Mouse (Mus musculus): ENCODE measurements at regions not wholly inside any gene's neighbourhood (a gene's known extent, or its start where the extent isn't known, plus 50 kb on each side); places are given as distances from the start of the nearest gene placed in this dataset.

DNA sequence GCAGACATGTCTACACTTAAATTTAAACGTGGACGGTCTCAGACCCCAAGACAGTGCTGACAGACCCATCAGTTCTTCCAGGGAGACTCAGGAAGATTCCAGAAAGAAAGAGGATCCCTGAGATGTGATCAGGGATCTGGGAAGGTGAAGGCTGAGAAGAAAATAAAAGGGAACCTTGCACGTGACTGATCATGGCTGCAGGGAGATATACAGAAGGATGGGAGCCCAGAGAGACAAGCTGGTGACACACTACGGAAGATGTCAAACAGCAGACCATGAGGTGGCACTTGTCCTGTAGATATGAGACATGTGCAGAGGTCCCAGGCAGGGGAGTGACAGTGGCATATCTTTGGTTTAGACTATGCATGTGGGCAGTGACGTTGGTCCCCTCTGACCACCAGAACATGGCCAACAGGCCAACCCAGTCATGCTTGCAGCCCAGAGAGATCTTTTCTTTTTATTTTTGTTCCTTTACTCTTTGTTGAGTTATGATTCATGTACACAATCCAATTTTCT is 231.5 kb downstream of the Rplp1 start:
- no peak for ATAC-seq (replicated peaks; ENCODE audit: low FRiP score, poor library complexity, severe bottlenecking)

DNA sequence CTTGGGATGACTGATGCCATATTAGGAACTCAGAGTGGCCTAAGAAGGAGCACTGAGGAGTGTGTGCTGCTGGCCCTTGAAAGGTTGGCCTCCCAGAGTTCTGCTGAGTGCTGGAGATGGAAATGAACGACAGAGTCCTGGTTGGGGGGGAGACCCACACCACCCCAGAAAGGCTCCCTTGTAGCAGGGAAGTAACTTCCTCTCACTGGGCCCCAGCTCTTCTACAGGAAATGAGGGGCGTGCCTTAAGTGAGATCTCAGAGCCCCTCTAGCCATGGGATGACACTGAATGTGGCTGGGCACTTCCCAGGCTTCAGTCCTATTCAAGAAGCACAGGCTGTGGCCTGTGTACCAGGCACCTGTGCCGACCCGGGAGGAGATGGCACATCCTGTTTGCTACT is 232.0 kb downstream of the Rplp1 start:
- no peak for ATAC-seq (replicated peaks; ENCODE audit: low FRiP score, poor library complexity, severe bottlenecking)

DNA sequence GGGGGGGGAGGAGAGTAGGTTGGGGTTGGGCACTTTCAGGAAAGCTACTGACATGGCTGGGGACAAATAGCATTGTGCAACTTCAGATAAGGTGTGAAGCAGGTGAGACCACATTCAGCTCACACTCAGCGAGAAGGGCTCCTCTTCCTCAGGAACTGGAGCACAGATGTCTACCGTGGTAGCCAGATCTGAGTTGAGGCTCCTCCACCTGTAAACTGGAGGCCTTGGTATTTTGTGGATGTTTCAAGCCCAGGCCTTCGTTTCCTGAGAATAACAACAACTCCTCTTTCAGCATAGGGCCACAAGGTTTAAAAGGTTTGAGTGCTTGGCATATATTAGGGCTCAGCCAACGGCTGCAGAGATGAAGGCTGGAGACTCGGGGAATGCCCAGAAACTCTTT is 232.9 kb downstream of the Rplp1 start:
- no peak for ATAC-seq (replicated peaks; ENCODE audit: low FRiP score, poor library complexity, severe bottlenecking)

DNA sequence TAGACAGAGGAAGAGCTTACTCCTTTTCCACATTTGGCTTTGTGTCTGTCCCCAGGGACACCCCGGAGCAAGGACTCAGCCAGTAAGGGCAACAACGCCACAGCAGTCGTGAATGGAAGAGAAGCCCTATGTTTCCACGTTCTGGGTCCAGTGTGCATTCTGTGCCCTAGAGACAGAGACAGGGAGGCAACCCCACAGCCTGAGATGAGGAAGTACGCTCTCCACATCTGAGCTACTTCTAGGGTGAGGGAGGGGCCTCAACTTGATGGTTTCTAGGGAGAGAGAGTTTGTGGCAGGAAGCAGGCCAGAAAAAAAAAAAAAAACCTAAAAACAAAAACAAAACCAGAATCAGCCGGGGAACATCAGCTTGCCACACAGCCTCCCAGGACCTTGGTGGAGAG is 233.4 kb downstream of the Rplp1 start:
- ATAC-seq (replicated peaks; ENCODE audit: low FRiP score, poor library complexity, severe bottlenecking): no peak

DNA sequence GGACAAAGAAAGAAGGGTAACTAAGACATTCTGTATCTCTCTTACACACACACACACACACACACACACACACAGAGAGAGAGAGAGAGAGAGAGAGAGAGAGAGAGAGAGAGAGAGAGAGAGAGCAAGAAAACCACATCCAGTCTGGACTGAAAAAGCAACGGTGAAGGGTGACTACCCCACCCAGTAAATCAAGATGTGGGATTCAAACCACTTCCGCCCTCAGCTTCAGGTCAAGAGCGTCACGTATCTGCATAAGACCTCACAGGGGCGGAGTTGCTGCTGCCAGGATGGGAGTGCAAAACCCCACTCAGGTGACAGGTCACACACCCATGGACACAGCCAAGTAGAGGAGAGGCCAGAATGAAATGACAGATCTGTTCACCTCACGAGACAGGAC is 234.7 kb downstream of the Rplp1 start:
- ATAC-seq (replicated peaks; ENCODE audit: low FRiP score, poor library complexity, severe bottlenecking): no peak

DNA sequence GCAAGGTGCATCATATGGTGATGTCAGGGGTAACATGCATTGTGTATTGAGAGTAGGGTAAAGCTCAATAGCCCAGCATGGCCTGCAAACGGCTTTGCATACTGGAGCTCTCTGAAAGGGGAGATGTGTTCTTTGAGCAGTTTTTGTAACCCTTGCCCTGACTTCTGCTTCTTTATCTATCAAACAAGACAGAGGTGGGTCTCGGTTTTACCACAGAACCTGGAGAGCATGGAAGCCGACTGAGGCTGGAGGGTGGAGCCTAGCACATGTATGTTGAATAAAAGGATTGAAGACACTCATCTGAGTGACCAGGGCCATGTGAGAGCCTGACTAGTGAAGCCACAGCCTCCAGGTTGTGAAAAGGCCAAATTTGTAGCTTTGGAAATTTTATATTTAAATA is 236.7 kb downstream of the Rplp1 start:
- no peak for ATAC-seq (replicated peaks; ENCODE audit: low FRiP score, poor library complexity, severe bottlenecking)

DNA sequence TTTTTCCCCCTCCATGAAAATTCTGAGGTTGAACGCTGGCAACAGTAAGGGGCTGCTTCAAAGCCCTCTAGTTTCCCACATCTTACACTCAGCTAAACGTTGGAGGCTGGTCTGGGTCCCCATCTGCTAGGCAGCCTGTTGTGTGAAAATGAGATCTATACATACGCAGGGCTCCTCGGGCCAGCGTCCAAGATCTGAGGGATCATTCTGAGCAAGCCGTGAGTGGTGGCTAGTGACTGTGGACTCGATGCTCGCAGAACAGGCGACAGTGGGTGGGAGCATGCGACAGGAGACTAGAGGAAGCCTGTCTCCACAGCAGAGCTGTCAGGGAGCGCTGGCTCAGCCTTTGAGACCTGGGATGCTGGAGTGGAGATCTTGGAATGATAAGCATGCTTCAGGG is 237.3 kb downstream of the Rplp1 start:
- ATAC-seq (replicated peaks; ENCODE audit: low FRiP score, poor library complexity, severe bottlenecking): no peak

DNA sequence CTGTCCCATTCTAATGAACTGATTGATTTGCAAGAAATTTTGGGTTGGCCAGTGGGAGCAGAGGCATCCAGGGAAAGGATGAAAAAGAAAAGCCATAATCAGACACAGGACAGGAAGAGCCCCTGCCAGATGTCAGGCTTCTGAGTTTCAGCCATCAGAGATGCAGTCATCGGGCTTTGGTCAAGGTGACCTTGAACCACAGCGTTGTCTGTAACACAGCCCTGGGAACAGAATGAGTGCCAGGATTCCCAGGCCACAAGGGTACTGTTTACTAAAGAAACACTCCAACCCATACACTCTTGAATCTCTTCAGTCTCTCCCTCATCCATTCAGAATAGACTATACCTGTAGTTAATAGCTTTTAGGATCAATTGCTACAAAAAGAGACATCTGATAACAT is 239.0 kb downstream of the Rplp1 start:
- no peak for ATAC-seq (replicated peaks; ENCODE audit: low FRiP score, poor library complexity, severe bottlenecking)

DNA sequence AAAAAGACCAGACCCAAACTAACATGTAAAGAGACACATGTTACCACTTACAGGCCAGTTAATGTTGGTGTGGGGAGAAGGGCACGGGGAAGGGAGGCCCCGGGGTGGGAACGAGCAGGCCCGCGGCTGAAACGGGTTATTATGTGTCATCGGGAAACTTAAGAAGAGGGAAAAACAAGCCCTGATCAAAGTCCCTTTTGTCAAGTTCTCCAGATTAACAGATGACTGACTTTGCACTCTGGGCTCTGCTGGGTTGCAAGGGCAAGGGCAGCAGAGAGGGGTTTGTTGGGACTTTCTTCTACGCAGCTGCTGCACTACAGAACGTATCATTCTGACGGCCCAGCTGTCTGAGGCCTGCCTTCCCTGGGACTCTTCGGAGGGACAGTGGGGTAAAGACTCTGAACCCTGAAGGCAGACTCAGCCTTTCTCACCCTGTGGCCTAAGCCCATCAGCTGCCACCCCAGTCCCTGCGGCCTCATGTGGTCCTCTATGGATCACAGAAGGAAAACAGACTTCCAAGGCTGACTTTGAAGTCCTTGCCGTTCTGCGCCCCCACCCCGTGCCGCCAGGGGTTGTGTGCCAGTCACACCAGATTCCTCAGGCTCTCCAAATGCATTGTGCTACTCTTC is 240.7 kb downstream of the Rplp1 start:
- no peak for ATAC-seq (replicated peaks; ENCODE audit: low FRiP score, poor library complexity, severe bottlenecking)

DNA sequence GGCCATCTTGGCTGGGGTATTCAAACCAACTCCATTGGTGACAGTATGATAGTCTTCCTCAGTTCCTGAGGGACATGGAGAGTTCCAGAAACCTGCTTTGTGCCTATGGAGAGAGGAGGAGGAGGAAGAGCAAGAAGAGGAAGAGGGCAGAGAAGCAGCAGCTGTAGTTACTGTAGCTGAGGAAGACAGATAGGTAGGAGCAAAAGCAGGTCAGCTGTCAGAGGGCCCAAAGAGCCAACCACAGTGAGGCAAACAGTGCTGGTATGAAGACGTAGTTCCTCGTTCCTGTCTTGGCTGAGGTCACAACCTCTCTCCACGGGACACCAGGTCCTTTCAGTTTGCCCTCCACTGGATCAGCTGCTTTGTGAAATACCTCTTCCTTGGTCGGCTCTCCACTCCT is 243.4 kb downstream of the Rplp1 start:
- ATAC-seq (replicated peaks; ENCODE audit: low FRiP score, poor library complexity, severe bottlenecking): no peak

DNA sequence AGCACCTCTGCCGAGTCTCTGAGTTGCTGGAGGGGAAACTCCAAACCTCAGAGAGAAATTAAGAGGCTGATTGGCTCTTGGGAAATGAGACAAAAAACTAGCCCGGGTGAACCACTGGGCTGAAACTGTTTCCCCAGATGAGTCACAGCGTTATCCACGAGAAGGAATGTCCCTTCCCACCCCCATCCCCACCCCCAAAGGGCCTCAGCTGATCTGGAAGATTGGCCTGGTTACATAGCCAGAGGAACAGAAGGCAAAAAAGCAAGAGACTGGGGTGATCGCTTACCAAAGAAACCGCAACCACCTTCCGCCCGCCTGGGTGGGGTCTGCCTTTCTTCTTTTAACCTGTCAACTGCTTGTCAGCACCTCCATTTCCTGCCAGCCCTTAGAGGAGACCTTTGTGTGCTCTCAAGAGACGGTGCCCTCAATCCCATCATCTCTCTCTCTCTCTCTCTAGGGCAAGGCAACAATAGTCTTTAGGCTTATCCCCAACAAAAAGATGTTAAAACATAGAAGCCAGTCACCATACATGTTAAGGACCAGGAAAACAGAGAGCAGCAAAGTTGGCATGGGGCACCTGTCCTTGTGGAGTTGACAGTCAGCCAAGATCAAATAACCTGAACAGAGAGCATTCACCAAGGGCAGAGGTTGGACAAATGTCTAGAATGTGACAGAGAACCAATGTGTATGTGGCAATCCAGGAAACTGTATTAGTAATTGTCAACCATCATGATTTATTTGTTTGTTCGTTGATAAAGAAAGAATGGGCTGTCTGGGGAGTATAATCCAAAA is 244.4 kb downstream of the Rplp1 start:
- ATAC-seq (replicated peaks; ENCODE audit: low FRiP score, poor library complexity, severe bottlenecking): no peak

DNA sequence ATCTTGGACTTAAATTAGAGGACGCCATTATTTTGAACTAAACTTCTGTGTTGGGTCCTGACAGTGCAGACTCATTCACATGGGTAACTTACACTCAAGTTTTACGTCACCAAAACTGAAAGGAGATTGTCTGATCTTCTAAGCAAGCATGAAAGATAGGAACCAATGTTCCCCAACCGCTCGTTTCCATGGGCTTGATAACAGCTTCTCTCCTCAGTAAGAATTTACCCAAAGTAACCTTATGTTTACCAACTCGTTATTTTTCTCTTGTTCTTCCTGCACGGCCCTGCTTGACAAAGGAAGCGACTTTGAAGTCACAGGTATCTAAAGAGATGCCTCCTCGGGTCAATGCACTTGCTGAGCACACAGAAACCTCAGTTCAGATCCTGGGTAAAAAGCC is 245.6 kb downstream of the Rplp1 start:
- no peak for ATAC-seq (replicated peaks; ENCODE audit: low FRiP score, poor library complexity, severe bottlenecking)

DNA sequence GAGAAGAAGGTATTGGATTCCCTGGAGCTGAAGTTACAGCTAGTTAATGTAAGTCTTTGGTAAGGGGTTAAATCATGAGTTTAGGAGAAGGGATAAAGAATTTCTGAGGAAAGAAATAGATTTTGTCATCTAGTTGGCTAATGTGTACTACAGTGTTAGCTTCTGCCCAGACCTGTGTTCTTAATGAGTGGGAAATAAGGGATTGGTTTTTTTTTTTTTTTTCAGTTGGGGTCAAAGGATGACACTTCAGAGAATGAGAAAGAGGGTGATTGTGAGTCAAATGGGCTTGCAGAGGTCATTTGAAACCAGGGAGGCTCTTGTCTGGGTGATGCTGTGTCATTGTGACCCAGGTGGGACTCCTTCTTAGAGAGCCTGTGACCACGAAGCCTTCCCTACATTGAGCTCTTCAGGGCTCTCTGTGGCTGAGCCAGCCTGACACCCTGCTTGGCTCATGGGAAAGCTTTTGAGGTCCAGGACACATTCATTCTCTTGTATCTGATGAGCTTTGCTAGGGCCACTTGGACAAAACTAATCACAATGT is 246.1 kb downstream of the Rplp1 start:
- no peak for ATAC-seq (replicated peaks; ENCODE audit: low FRiP score, poor library complexity, severe bottlenecking)

DNA sequence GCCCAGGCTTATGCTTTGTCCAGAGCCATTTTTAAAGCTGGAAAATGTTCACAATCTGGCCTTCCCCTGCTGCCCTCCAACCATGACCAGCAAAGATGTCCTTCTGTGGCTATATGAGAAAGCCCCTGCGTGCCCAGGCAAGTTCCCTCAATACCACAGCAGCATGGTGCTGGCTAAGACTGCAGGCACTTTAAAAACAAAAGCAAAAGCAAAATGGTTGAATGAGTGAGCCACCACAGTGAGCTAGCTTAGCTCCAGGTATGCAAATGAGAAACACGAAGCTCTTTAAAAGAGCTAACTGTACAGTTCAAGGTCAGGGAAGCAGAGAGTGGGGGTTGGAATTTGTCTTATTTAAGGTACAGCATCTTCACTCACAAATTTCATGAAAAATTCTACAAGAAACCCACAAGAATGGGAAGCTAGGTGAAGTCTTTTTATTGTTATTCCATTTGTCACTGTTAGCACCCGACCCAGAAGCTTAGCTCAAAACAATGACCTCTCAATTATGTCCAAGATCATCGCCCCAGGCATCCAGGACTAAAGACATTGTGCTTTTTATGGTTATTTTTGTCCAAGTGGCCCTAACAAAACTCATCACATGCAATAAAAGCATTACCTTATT is 246.8 kb downstream of the Rplp1 start:
- ATAC-seq (replicated peaks; ENCODE audit: low FRiP score, poor library complexity, severe bottlenecking): no peak

DNA sequence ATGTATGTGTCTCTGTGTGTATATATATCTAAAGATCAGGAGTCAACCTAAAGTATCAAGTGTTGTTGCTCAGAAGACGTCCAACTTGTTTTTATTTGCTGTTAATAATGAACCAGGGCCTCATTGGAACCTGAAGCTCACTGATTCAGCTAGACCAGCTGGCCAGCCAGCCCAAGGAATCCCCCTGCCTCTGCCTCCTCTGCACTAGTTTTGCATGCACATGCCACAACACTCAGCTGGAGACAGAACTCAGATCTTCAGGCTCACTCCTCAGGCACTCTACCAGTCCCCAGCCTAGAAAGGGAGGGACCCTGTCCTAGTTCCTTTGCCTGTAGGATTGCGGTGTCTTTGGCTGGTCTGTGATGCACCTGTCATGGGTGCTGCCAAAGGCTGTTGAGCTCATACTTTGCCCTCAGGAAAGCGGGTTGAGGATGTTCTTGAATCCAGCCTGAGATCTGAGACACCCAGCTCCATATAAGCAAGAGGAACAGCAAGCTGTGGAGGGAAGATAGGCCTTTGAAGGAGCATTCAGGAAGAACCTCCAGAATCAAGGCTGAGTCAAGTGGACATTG is 247.5 kb downstream of the Rplp1 start:
- no peak for ATAC-seq (replicated peaks; ENCODE audit: low FRiP score, poor library complexity, severe bottlenecking)

DNA sequence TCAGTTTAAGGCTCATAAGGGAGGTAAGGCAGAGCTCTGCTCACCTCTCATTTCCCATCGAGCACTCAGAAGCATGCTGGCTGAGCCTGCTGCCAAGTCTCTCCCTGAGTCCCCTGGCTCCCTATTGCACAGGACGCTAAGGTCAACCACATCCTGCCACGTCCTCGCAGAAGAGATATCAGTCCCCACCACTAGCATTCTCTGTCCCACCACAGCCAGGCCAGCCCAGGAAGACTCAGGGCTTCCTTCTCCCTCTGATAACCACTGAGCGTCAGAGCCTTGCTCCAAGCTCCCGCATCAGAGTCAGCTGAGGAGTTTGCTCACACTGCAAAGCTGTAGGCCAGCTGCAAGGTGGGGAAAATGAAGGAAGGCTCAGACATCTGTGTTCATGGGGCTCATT is 248.2 kb downstream of the Rplp1 start:
- ATAC-seq (replicated peaks; ENCODE audit: low FRiP score, poor library complexity, severe bottlenecking): no peak

DNA sequence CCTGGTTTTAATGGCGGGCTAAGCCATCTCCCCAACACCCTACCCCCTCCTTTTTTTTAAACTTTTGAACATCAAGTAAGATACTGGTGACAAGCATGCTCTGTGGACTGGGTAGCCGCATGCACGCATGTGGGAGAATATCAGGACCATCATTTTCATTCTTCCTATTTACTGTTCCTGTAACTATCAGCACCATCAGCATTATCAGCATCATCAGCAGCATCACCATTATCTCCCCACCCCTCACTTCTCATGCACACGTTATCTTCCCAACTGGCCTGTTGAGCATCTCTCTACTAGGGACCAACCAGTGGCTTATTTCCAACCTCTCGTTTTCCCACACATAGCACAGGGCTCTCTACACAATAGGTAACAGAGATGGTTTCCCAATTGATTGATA is 249.1 kb downstream of the Rplp1 start:
- no peak for ATAC-seq (replicated peaks; ENCODE audit: low FRiP score, poor library complexity, severe bottlenecking)

DNA sequence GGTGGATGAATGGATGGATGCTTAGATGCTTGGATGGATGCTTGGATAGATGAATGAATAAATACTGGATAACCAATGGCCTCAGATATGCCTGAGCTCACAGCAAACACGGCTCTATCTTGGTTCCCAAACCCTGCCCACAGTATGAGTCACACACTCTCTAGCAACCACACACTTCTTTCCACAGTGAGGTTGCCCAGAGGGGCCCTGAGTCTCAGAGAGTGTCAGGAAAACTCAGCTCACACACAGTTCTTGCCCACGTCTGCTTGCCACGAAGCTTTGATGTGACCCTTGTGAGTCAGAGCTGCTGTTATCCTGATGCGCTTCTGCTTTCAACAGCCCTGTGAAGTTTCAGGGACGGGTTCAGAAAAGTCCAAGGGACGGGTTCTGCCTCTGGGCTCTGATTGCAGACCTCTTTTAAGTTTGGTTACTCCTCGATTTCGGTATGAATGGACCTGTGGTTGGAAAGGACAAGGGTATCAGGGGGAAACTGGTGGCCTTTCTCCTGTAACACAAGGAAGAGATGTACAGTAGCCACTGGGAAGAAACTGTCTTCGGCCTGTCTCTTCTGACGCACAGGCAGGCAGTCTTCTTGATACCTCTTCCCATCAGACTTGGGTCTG is 250.2 kb downstream of the Rplp1 start:
- no peak for ATAC-seq (replicated peaks; ENCODE audit: low FRiP score, poor library complexity, severe bottlenecking)

DNA sequence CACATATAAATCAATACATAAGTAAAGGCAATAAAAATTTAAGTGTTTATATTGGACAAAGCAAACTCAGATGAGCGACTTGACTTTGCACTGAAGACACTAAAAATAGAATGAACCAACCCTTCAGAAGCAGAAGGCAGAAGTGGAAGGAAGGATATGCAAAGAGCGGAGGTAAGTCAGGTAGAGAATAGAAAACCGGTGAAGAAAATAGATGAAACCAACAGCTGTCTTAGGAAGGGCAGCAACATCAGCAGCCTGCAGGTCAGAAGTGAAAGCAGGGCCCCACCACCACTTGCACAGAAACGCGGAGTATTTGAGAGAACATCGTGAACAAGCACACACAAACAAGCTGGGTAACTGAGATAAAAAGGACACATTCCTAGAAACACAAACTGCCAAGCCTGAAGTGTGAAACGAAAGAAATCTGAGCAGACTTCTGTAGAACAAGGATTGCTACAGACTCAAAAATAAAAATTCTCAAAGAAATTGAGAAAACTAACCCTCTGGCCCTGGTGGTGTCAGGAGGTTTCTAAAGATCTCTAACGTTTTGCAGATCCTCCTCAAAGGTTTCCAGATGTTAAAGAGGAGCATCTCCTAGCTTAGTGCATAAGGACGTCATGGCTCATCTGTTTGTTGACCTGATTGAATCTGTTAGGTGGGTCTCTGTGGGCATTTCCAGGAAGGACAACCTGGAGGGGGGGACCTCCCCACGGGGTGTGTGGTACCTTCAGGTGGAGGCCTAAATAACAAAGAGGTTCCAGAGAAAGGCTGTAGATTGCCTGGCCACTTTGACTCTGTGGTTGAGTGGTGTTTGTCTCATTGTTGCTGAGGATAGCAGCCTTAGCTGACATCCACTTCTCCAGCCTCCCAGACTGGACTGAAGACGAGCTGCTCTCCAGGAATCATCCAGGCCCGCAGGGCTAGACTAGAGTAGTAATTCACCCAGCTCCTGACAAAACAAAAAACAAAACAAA is 252.0 kb downstream of the Rplp1 start:
- ATAC-seq (replicated peaks; ENCODE audit: low FRiP score, poor library complexity, severe bottlenecking): no peak
